In genomic region chr16:59013357-59014018, GRCm38 (mm10) we compare ENCODE assay signal across 32 mouse cellular contexts. TPM values are rescaled to one million over a fixed set of nuclear protein-coding genes. Genes with fewer than 3 reads are reported as not detected.
"Had no signal": no experiment of that assay in that cellular context is flagged by ENCODE, and none has a peak within 500 bp of the region (broad histone marks: within the 10 kb centered on the region; RNA-seq: fewer than 3 reads in every experiment).

No protein-coding gene starts in this region.

- H3K27ac ChIP-seq: limb, embryonic 10.5 days; limb, embryonic 13.5 days; liver, embryonic 12.5 days; liver, embryonic 15.5 days; lung, embryonic 15.5 days; midbrain, embryonic 10.5 days; midbrain, embryonic 13.5 days; stomach, postnatal 0 days had no signal

- H3K36me3 ChIP-seq: limb, embryonic 10.5 days; limb, embryonic 13.5 days; liver, embryonic 12.5 days; liver, embryonic 15.5 days; lung, embryonic 15.5 days; midbrain, embryonic 10.5 days; midbrain, embryonic 13.5 days had no signal

- H3K9me3 ChIP-seq: limb, embryonic 10.5 days; limb, embryonic 13.5 days; liver, embryonic 12.5 days; liver, embryonic 15.5 days; lung, embryonic 15.5 days; megakaryocyte, embryonic 14.5 days; midbrain, embryonic 10.5 days; midbrain, embryonic 13.5 days had no signal

- H3K4me2 ChIP-seq: limb, embryonic 13.5 days; liver, embryonic 12.5 days; liver, embryonic 15.5 days; lung, embryonic 15.5 days; midbrain, embryonic 13.5 days had no signal

- ATAC-seq: liver, embryonic 12.5 days; midbrain, embryonic 13.5 days; midbrain, embryonic 16.5 days had no signal

- H3K4me3 ChIP-seq: limb, embryonic 10.5 days; limb, embryonic 13.5 days; liver, embryonic 12.5 days; liver, embryonic 15.5 days; lung, embryonic 15.5 days; megakaryocyte, embryonic 14.5 days; midbrain, embryonic 10.5 days; midbrain, embryonic 13.5 days; myocyte had no signal

- DNase-seq: kidney, postnatal 14 days; kidney, postnatal 4 days; liver; lung, adult 18-20 months; lung, postnatal 10 days; lung, postnatal 36 days; right cerebral cortex, adult 18-20 months; right cerebral cortex, postnatal 14 days; right cerebral cortex, postnatal 4 days; thymus, adult 2 months; thymus, postnatal 25 days had no signal

- H3K4me1 ChIP-seq: limb, embryonic 10.5 days; limb, embryonic 13.5 days; liver, embryonic 12.5 days; liver, embryonic 15.5 days; lung, embryonic 15.5 days; megakaryocyte, embryonic 14.5 days; midbrain, embryonic 10.5 days; midbrain, embryonic 13.5 days had no signal

- H3K9ac ChIP-seq: limb, embryonic 13.5 days; liver, embryonic 12.5 days; liver, embryonic 15.5 days; lung, embryonic 15.5 days; midbrain, embryonic 13.5 days had no signal

- H3K27me3 ChIP-seq: limb, embryonic 13.5 days; liver, embryonic 12.5 days; liver, embryonic 15.5 days; lung, embryonic 15.5 days; megakaryocyte, embryonic 14.5 days; midbrain, embryonic 13.5 days had no signal

RNA-seq across cellular contexts. Expression of gene Olfr186, which starts 16.6 kb away (rescaled TPM):
- total RNA-seq: layer of hippocampus, adult 18-20 months; layer of hippocampus, postnatal 14 days; left cerebral cortex, adult 18-20 months; left cerebral cortex, postnatal 25 days; monocyte, adult 5-6 weeks had no signal
- polyA plus RNA-seq: kidney, embryonic 16.5 days; limb, embryonic 10.5 days; limb, embryonic 13.5 days; liver, embryonic 12.5 days; liver, embryonic 15.5 days; lung, embryonic 15.5 days; midbrain, embryonic 10.5 days; midbrain, embryonic 13.5 days; midbrain, embryonic 16.5 days; myocyte; neural tube, embryonic 11.5 days; neural tube, embryonic 14.5 days; stomach, postnatal 0 days; thymus, adult 2 months; urinary bladder, adult 2 months had no signal

RNA-seq across cellular contexts. Expression of gene Olfr183, which starts 18.3 kb away (rescaled TPM):
- total RNA-seq: layer of hippocampus, adult 18-20 months; layer of hippocampus, postnatal 14 days; left cerebral cortex, adult 18-20 months; left cerebral cortex, postnatal 25 days; monocyte, adult 5-6 weeks had no signal
- polyA plus RNA-seq: kidney, embryonic 16.5 days; limb, embryonic 10.5 days; limb, embryonic 13.5 days; liver, embryonic 12.5 days; liver, embryonic 15.5 days; lung, embryonic 15.5 days; midbrain, embryonic 10.5 days; midbrain, embryonic 13.5 days; midbrain, embryonic 16.5 days; myocyte; neural tube, embryonic 11.5 days; neural tube, embryonic 14.5 days; stomach, embryonic 14.5 days; stomach, postnatal 0 days; thymus, adult 2 months; urinary bladder, adult 2 months had no signal

RNA-seq across cellular contexts. Expression of gene Olfr187, which starts 26.1 kb away (rescaled TPM):
- total RNA-seq: layer of hippocampus, adult 18-20 months; layer of hippocampus, postnatal 14 days; left cerebral cortex, adult 18-20 months; left cerebral cortex, postnatal 25 days; monocyte, adult 5-6 weeks had no signal
- polyA plus RNA-seq: kidney, embryonic 16.5 days; limb, embryonic 10.5 days; limb, embryonic 13.5 days; liver, embryonic 12.5 days; liver, embryonic 15.5 days; lung, embryonic 15.5 days; midbrain, embryonic 10.5 days; midbrain, embryonic 13.5 days; midbrain, embryonic 16.5 days; myocyte; neural tube, embryonic 11.5 days; neural tube, embryonic 14.5 days; stomach, postnatal 0 days; thymus, adult 2 months; urinary bladder, adult 2 months had no signal
